Mouse (Mus musculus) CH12.LX (cell line): ENCODE measurements around the gene Sbf2.

ENCODE experiments used
- EP300 ChIP-seq: IDR thresholded peaks from 2 replicates; pipeline ENCODE4 v1.6.1; 2011; ENCODE audit warnings: low read length, improper control_type of control experiment
- HCFC1 ChIP-seq: IDR thresholded peaks from 2 replicates; pipeline ENCODE4 v1.6.1; 2012; ENCODE audit warnings: low read depth, mild to moderate bottlenecking, inconsistent platforms, low read length, improper control_type of control experiment
- SIN3A ChIP-seq: IDR thresholded peaks from 2 replicates; pipeline ENCODE4 v1.6.1; 2012; ENCODE audit warnings: low read length, improper control_type of control experiment, inconsistent platforms

DNA sequence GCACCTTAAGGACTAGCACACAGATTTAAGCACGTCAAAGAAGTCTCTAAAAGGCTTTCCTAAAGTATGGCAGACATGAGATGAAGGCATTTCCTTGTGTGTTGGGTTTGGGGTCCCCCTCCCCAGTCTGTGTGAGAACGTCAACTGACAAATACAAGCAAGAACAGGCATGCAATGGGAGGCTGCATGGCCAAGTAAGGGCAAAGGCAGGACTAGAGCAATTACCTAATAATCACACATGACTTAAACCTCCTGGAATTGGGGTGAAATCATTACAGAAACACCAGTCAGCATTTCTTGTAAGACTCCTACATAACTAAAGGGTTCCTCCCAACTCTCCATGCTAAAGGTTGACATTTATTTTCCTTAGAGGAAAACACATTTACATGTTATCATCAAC, 75.5 kb downstream of the Sbf2 start:
- TF ChIP-seq EP300: no peak
- no peak for TF ChIP-seq HCFC1
- TF ChIP-seq SIN3A: no peak
